Mouse (Mus musculus) cerebellum, postnatal 14 days (tissue): ENCODE data around the gene Tns1.
A peak's percentile ranks its signal among the peaks of the same experiment; 100 is the strongest.

Experiments
- DNase-seq, 2 experiments: peaks; one replicate each; pipeline ENCODE4 v3.0.0; 2021; ENCODE audit warnings: mixed read lengths in 2 of 2

Tns1 gene

GRCm38 (mm10) chr1:74121821-74122576 lies 2.2 kb downstream of the Tns1 start:
- DNase-seq = peak; percentile 37 to 59

- no peak for DNase-seq
Measured at GRCm38 (mm10) chr1:74121138-74121537, 3.1 kb downstream of the Tns1 start.

- DNase-seq = peak in 1 of 2 experiments; percentile 44
Measured at GRCm38 (mm10) chr1:74119115-74119514, 5.1 kb downstream of the Tns1 start.

DNA sequence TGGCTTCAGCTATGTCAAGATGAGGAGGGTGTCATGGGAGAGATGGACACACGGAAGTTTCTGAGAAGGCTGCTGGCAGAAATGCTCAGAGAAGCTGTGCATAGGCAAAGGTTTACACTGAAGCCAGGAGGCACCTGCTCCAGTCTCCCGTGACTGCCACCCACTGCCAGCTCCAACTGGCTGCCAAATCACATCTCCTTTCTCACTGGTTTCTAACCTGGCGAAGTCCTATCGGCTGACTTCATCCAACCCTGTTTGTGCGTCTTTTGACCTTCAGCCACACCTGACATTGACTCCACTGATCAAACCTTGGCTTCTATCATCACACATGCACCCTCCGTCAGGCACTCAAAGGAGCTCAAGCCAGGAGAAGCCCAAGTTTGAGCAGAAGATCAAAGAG lies 6.4 kb downstream of the Tns1 start:
- no peak for DNase-seq

DNA sequence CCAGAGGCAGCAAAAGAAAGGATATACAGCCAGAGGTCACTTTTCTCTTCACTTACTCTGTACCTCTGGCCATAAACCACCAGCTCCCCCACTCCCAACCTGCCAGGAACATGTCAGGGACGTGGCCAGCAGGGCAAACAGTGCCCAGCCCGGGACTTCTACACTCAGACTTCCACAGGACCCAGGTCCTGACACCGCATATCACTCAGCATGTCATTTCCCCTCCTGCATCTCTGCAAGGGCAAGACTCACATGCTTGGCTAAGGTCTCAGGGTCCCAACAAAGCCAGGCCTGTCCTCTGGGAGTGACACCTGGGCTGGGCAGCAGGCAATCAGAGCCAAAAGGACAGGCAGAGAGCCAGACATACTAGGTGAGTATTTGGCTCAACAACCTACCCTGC lies 11.2 kb downstream of the Tns1 start:
- DNase-seq = no peak

- DNase-seq = no peak
Measured at GRCm38 (mm10) chr1:74111696-74112030, 12.6 kb downstream of the Tns1 start.

- peak; percentile 55 to 60 for DNase-seq
Measured at GRCm38 (mm10) chr1:74110932-74111695, 13.1 kb downstream of the Tns1 start.

DNA sequence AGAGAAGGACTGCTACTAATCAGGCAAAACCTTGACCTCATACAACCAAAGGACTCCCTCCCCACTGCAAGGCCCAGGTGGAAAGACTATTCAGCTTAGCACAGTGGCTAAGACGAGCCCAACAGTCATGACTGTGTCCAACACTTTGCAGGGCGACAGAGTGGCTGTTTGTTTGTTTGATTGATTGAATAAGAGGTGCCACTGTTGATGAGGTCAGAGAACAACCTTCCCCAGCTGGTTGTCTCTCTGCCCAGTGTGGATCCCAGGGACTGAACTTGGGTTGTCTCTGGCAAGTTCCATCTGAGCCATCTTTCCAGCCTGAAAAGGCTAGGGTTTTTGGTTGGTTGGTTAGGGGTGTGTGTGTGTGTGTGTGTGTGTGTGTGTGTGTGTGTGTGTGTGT lies 14.6 kb downstream of the Tns1 start:
- DNase-seq = no peak

DNA sequence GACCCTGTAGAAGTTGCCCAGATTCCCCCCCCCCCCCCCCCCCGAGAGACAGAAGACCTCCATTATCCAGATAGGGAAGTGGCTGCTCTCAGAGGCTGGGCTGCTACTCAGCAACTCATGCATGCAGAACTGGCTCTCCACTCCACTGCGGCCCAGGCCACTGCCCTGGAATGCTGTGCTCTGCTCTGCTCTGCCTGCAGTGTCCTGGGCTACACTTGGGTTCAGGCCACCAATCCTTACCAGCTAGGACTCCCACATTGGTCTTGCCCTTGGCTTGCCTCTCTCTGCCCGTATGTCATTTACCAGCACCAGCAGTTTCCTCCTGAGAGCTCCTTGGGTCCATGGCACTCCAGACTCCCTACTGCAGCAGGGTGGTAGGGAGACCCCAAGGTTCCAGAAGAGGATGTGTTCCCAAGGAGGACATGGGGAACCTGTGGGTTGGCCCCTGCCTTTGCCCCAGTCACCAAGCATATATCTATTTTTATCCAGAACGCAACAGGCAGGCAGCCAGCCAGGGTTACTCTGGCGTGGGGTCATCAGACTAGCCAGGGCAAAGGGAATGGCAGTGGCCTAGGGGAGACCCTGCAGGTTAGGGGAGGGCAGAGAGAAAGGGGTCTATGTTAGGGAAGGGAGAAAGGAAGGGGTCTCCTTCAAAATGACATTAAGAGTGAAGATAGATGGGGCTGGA lies 16.2 kb downstream of the Tns1 start:
- no peak for DNase-seq

GRCm38 (mm10) chr1:74106214-74106613 lies 18.0 kb downstream of the Tns1 start:
- DNase-seq = no peak

GRCm38 (mm10) chr1:74105660-74106059 lies 18.6 kb downstream of the Tns1 start:
- peak; percentile 53 to 54 for DNase-seq

- DNase-seq = no peak
Measured at GRCm38 (mm10) chr1:74103654-74104353, 20.4 kb downstream of the Tns1 start.

DNA sequence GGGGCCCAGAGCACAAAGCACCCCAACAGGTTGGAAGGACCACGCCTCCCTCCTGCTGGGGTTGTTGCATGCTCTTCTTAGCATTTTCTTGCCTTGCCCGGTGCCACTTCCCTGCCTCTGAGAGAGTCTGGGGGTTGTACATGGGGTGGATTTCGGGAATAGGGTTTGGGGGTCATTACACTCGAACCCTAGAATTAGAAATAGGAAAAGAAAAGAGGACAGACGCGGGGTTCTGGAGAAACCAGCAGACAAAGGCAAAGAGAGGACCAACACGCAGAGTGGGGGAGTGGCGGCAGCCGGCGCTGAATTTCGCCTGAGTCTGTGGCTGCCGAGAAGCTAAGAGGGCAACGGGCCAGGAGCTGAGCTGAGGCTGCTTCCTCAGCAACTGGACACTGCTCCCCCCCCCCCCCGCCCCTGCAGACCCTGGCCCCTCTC lies 25.2 kb downstream of the Tns1 start:
- peak; percentile 56 to 74 for DNase-seq

DNA sequence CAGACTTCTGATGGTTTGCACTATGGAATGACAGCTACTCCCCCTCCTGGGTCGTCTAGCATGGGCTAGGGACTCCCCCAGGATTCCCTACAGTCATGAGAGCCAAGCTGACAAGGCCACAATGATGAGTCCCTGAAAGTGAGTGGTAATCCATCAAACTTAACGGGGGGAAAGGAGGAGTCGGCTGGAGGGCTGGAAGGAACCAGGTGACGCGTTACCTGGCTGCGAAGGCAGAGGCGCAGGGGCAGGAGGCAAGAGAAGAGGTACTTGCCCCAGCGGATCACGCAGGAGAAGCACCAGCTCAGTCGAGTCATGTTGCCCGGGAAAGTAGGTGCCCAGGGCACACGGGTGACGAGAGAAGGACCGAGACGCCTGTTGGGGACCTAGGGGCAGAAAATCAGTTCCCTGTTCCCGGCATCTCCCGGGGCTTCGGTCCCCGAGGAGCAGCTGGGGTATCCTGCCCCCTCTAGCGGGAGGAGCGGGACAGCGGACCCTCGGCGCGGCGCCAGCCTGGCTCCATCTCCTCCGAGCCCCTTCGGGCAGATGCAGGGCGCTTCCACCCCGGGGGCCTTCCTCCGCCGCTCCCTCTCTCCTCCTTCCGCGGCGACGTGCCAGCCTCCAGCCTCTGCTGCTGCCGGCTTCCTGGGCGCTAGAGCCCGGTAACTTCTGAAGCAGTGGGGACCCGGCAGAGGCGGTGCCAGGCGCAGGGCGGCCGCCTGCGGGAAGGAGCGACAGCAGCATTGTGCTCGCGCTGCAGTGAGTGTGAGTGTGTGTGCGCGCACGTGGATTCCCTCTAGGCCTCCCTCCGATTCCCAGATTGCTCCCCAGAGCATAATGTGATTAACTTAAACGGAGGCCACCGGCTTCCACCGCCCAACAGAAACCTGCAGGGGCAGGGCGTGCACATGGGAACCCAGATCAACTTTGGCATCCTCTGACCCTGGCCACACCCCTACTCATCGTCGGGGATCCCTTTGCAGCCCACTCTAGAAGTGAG lies 25.9 kb downstream of the Tns1 start:
- DNase-seq = peak; percentile 43 to 47

DNA sequence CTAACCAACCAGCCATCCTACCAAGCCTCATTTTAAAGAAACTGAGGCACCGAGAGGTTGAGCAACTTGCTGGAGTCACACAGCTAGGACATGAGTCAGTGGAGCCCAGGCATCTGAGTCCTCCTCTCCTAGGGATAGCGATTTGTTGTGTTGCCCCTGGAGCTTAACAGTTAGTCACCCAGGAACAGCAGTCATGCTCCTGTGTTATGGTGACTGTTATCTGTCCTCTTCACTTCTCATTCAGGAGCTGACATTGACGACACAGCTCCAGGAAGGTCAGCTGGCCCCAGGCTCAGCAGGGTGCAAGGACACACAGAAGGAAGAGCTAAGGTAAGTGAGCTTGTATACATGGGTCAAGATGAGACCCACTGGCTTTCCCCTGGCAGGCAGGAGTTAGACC lies 28.5 kb downstream of the Tns1 start:
- no peak for DNase-seq

GRCm38 (mm10) chr1:74095296-74095695 lies 29.0 kb downstream of the Tns1 start:
- DNase-seq = no peak

DNA sequence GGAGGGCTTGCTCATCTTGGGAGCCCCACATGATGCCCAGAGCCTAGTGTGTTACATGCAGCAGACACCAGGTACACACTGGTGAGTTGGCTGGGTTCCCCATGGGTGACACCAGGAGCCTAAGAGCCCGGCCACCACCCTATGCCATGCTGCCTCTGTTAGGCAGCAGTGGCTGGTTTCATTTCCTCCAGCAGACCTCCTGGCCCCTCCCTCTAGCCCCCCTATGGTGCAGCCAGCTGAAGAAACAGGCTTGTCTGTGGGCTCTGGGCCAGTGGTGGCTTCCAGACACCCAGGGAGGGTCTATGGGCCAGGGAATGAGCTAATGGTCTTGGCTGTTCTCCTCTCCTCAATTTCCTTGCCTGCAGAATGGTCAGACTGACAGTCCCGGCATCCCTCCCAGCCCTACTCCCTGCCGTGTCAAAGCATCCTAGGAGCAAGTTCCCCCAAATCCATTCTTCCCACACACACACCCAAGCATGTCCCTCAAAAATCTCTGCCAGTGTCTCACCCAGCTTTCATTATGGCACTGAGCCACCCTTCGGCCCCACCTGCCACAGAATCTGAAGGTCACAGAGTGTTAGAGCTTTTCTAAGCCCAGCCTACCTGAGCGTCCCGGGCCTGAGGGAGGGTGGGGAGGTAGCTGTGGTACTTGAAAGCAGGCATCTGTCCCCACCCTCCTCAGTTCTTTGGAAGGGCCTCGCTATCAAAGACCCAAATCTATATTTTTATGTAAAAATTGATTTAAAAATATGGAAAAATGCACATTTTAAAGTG lies 29.6 kb downstream of the Tns1 start:
- peak; percentile 79 to 91 for DNase-seq

DNA sequence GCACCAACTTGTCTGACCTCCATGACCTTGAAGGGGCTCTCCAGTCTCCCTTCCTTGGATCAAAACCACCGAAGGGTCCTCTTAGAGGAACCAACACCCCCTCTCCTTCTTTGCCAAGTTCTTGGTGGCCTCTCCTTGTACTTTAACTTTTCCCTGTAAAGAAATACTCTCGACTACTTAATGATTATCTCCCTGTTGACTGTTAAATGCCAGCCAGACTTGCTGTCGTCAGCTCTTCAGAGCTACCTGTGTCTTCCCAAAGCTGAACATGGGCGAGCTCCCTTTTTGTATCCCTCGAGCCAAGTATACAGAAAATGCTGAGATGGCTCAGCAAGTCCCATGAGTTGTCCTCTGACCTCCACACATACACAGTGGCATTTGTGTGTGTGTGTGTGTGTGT lies 30.8 kb downstream of the Tns1 start:
- DNase-seq = no peak

GRCm38 (mm10) chr1:74092242-74092641 lies 32.0 kb downstream of the Tns1 start:
- DNase-seq = no peak

DNA sequence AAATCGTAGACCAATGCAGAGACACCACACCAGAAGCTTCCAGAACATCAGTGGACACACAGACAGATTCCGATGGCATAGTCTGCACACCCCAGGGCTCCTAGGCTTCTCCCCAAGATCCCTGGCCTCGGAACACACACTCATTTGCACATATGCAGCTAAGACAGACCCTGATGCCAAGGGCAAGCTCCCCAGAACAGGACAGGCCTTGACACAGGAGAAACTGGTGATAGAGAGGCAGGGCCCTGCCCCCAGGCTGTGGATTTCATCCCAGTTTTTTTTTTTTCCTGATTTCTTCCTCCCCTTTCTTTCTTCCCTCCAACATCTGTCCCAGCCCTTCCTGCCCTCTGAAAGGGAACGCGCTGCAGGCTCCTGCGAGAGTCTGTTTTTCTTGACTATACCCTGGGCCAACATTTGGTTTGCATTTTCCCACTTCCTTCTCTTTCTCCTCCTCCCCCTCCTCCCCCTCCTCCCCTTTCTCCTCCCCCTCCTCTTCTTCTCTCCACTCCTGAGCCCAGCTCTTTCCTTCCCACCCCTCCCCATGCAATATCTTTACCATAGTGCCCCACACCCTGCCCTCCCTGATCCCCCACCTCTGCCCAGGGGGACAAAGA lies 32.5 kb downstream of the Tns1 start:
- DNase-seq = no peak

DNA sequence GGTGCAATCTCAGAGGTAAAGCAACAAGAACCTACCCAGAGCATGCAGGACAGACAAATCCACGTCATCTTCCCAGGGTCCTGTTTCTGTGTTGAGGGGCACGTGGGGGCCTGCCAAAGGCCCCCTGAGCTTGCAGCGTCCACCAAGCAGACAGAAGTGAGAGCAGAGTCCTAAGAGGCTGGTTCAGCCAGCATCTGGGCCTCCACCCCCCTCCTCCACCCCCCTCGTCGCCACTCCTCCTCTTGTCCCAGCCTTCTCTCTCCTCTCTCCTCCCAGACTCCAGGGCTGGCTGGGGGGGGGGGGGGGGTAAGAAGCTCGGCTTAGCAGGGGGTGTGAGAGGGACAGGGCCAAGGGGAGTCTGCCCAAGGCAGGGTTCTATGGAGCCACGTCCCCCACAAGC lies 33.1 kb downstream of the Tns1 start:
- DNase-seq = no peak
